Mouse (Mus musculus) adrenal gland, adult (tissue): ENCODE data around the gene Acin1.

Experiments used
- DNase-seq, 2 experiments: peaks; one replicate each; pipeline ENCODE4 v3.0.0; 2022 to 2023; ENCODE audit warnings: low spot score in 1 of 2; ENCODE audit not compliant: inconsistent age in 2 of 2

The Acin1 gene

GRCm38 (mm10) chr14:54686522-54687143 is at the start of gene Acin1:
Acin1 (minus strand) TSS chr14:54686931.
- peak; percentile 100 for DNase-seq

GRCm38 (mm10) chr14:54735221-54735620 is 48.5 kb upstream of the Acin1 start:
- DNase-seq, result no peak

- DNase-seq, result no peak
Observed at GRCm38 (mm10) chr14:54734004-54734403, 47.3 kb upstream of the Acin1 start.

- DNase-seq, result no peak
Observed at GRCm38 (mm10) chr14:54732206-54732605, 45.5 kb upstream of the Acin1 start.

- DNase-seq, result no peak
Observed at GRCm38 (mm10) chr14:54730305-54730704, 43.6 kb upstream of the Acin1 start.

- DNase-seq, result no peak
Observed at GRCm38 (mm10) chr14:54728823-54729653, 42.3 kb upstream of the Acin1 start.

GRCm38 (mm10) chr14:54727565-54727964 is 40.8 kb upstream of the Acin1 start:
- DNase-seq, result no peak

- no peak for DNase-seq
Observed at GRCm38 (mm10) chr14:54724049-54724448, 37.3 kb upstream of the Acin1 start.

GRCm38 (mm10) chr14:54721711-54722110 is 35.0 kb upstream of the Acin1 start:
- no peak for DNase-seq

- DNase-seq, result peak in 1 of 2 experiments; percentile 36
Observed at GRCm38 (mm10) chr14:54720654-54721350, 34.1 kb upstream of the Acin1 start.

- no peak for DNase-seq
Observed at GRCm38 (mm10) chr14:54720041-54720440, 33.3 kb upstream of the Acin1 start.

- no peak for DNase-seq
Observed at GRCm38 (mm10) chr14:54715402-54715801, 28.7 kb upstream of the Acin1 start.

GRCm38 (mm10) chr14:54714617-54715081 is 27.9 kb upstream of the Acin1 start:
- DNase-seq, result peak; percentile 33 to 69

- DNase-seq, result peak; percentile 73 to 93
Observed at GRCm38 (mm10) chr14:54714121-54714520, 27.4 kb upstream of the Acin1 start.

GRCm38 (mm10) chr14:54712861-54713260 is 26.1 kb upstream of the Acin1 start:
- DNase-seq, result peak; percentile 32 to 53

- no peak for DNase-seq
Observed at GRCm38 (mm10) chr14:54712074-54712473, 25.3 kb upstream of the Acin1 start, which contains the start of gene Cebpe. Cebpe (minus strand) TSS chr14:54712174.

- DNase-seq, result no peak
Observed at GRCm38 (mm10) chr14:54709054-54709453, 22.3 kb upstream of the Acin1 start.

GRCm38 (mm10) chr14:54706589-54707320 is 20.0 kb upstream of the Acin1 start:
- peak in 1 of 2 experiments; percentile 55 for DNase-seq

- peak in 1 of 2 experiments; percentile 65 for DNase-seq
Observed at GRCm38 (mm10) chr14:54705844-54706243, 19.1 kb upstream of the Acin1 start.

GRCm38 (mm10) chr14:54703207-54703606 is 16.5 kb upstream of the Acin1 start:
- DNase-seq, result no peak

- DNase-seq, result peak; percentile 74 to 93
Observed at GRCm38 (mm10) chr14:54701298-54701697, 14.6 kb upstream of the Acin1 start.
